Mouse (Mus musculus) megakaryocyte, embryonic 14.5 days (primary cell): ENCODE data around the gene Zdhhc7.

Experiments used
- FLI1 ChIP-seq: IDR thresholded peaks from 2 replicates; pipeline ENCODE4 v1.6.1; 2012; ENCODE audit warnings: low read length, inconsistent platforms, mixed read lengths
- GATA1 ChIP-seq: IDR thresholded peaks from 3 replicates; pipeline ENCODE4 v1.6.1; 2012; ENCODE audit warnings: mixed read lengths, low read length, inconsistent platforms, borderline replicate concordance

DNA sequence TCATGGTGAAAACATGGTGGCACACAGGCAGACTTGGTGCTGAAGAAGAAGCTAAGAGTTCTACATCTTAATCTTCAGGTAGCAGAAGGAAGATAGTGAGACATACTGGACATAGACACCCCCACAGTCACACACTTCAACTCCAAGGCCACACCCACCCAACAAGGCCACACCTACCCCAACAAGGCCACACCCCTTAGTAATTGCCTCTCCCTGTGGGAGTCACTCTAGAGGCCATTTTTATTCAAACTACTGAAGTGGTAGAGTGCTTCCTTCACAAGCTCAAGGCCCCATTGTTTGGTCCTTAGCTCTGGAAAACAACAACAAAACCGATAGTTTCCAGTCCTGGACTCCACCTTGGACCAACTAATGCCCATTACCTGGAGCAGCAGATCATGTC lies 44.8 kb upstream of the Zdhhc7 start:
- no peak for TF ChIP-seq GATA1
- TF ChIP-seq FLI1: no peak
